Mouse (Mus musculus) kidney, adult 2 months (tissue): ENCODE measurements around the gene Nfib.

ENCODE experiments used
- CTCF ChIP-seq: fragments of 200-500 bp; conservative IDR thresholded peaks from 2 replicates; pipeline ENCODE4 v1.5.1; 2011; ENCODE audit warnings: low read depth, mild to moderate bottlenecking, control low read depth, low read length, moderate library complexity, mixed read lengths; ENCODE audit not compliant: insufficient read depth, insufficient read length
- POLR2A ChIP-seq: fragments of 200-500 bp; IDR thresholded peaks from one replicate; pipeline ENCODE4 v1.6.1; 2011; ENCODE audit warnings: low read depth, low read length, control low read depth

DNA sequence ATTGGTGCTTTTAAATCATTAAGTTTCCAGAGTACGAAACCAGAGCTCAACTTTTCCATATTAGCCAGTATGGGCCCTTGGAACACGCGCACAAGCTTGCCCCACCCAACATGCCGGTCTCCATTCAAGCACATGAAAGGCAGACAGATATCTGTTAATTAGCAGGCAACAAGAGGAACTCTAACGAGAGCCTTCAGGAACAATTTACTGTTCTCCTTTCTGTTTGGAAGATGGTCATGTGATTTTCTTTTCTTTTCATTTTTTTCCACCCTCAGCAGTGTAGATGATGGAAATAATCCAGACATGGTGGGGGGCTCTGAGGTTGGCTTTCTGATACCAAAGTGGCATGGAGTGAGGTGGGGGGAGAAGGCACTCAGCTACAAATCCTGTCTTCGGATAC, 361.3 kb downstream of the Nfib start:
- no peak for TF ChIP-seq CTCF
- no peak for TF ChIP-seq POLR2A
